Mouse (Mus musculus) fibroblast of lung, adult 2 months (primary cell): ENCODE measurements around the gene Kcp.

Source experiments
- DNase-seq: peaks from one replicate; pipeline ENCODE4 v3.0.0-alpha.2; 2011; ENCODE audit warnings: low read depth

Gene Kcp

DNA sequence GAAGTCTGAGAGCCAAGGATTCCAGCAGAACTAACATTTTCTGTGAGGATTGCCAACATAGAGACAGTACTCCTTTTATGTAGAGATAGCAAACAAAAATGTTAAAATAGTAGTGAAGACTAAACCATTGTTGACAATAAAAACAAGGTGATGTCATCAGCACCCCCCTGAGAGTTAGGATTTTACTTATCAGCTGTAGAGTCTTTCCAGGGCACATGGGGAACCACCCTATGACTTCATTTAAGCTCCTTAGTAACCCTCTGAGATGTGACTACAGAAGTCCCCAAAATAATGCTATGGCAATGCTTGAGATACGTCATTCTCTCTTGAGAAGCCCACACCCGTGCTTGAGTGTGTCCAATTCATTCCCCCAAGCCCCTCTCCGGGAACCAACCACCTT is 44.4 kb downstream of the Kcp start:
- DNase-seq: no peak

DNA sequence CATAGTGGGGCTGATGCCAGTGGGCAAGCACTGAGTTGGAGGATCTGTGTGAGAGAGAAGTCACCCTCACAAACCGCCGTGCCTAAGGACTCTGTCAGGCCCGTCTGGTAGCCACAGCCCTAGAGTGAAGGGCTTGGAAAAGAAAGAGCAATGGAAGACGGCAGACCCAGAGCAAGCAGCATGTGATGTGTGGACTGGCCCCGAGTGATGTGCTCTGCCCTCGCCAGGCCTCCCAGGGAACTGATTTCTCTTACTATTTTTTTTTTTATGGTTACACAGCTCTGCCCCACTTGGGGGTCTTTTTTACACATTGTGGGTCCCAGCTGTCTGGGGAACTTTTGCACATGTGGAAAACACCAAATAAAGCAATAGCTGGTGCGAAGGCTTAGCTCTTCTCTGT is 46.2 kb downstream of the Kcp start:
- no peak for DNase-seq

DNA sequence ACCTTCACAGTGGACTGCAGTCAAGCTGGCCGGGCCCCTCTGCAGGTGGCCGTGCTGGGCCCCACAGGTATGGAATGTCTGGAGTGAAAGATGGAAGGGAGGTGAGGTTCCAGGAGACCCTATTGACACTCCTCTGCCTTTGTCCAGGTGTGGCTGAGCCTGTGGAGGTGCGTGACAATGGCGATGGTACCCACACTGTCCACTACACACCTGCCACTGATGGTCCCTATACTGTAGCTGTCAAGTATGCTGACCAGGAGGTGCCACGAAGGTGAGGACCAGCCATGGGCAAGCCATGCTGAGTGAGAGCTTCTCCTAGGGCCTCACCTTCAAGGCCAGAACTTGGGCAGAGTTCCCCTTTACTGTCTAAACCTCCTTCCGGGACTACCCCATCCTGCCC is 57.1 kb downstream of the Kcp start:
- DNase-seq: no peak

DNA sequence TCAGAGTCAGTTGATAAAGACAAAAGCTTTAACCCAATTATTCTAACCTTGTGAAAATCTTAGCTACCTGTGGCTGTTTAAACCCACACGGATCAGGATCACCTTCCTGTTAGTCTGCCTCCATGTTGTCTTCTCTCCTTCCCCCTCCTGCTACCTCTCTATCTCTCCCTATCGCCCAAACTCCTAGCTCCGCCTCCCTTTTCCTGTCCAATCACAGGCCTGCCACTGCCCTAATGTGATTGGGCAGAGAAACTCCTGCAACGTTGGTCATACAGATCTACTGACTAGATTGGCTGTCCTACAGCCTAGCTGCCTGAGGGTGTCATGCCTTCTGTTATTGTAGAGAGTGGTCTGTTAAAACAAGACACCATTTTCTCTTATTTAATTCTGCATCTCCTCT is 57.9 kb downstream of the Kcp start:
- no peak for DNase-seq

GRCm38 (mm10) chr6:29445354-29445753 is 62.4 kb downstream of the Kcp start:
- DNase-seq: no peak

DNA sequence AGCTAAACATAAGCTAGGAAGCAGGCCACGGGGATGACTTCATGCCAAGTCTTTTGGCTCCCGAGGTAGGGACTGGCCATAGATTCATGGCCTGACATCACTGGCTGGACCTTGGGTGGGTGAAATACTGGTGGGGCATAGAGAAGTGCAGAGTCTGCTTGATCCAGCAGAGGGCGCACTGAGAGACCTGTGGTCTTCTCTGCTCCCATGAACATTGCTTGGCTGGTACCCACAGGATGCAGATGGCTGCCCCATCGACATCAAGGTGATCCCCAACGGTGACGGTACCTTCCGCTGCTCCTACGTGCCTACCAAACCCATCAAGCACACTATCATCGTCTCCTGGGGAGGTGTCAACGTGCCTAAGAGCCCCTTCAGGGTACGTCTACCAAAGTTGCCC is 63.0 kb downstream of the Kcp start:
- DNase-seq: no peak

GRCm38 (mm10) chr6:29439789-29440188 is 68.0 kb downstream of the Kcp start:
- no peak for DNase-seq

DNA sequence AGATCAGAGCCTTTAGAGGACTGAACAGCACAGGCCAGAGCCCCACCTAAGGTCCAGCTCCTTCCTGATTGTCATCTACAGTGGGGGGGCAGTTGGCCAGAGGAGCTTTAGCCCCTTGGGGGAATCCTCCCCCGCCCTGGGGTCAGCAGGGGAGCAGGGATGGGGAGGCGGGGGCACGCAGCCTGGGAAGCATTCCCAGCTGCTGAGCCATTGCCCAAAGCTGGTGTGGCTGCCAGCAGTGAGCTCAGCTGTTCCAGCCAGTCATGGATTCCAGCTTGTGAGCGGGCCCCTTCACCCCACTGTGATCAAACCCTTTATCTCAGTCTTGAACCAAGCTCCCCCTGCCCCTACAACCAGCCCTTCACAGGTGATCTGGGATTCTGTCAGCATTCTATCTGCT is 68.5 kb downstream of the Kcp start:
- DNase-seq: no peak

GRCm38 (mm10) chr6:29436461-29436934 is 71.3 kb downstream of the Kcp start:
- peak; percentile 90 for DNase-seq

GRCm38 (mm10) chr6:29435940-29436451 is 71.8 kb downstream of the Kcp start:
- DNase-seq: no peak

GRCm38 (mm10) chr6:29434911-29435691 is 72.7 kb downstream of the Kcp start:
- DNase-seq: no peak

- no peak for DNase-seq
Measured at GRCm38 (mm10) chr6:29433804-29434795, 73.7 kb downstream of the Kcp start.

DNA sequence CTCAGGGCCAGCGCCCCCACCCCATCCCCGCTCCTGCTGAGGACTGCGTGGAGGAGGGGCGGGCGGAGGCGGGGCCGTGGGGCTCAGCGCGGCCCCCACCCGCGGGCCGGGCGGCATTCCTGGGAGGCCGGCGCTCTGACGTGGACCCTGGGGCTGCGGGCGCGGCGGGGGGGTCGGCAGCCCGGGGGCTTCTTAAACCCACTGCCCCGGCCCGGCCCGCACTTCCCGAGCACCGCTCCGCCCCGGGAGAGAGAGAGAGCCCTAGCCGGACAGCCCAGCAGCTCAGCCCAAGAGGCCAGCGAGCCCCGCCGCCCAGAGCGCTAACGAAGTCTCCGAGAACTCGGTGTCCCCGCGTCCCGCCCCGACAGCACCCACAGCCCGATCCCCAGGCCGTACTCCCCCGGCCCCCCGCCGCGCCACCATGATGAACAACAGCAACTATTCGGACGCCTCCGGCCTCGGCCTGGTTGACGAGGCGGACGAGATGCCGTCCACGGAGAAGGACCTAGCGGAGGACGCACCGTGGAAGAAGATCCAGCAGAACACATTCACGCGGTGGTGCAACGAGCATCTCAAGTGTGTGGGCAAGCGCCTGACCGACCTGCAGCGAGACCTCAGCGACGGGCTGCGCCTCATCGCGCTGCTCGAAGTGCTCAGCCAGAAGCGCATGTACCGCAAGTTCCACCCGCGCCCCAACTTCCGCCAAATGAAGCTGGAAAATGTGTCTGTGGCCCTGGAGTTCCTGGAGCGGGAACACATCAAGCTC is 74.5 kb downstream of the Kcp start, which contains the start of gene Flnc:
Gene Flnc (plus strand): TSS at position 219 of the 766 bp plus-strand sequence.
- no peak for DNase-seq

DNA sequence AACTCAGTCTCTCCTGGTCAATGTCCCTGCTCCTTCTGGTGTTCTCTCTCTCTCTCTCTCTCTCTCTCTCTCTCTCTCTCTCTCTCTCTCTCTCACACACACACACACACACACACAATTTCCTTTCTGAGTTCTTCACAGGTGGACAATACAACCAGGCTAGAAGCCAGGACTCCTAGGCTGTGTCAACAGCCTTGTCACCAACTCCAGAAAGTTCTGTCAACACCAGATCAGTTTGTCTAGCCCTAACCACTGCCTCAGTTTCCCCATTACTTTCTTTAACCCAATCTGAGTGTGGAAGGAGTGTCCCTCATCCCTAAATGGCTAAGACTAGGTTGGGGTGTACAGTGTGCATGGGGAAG is 75.1 kb downstream of the Kcp start:
- DNase-seq: no peak

DNA sequence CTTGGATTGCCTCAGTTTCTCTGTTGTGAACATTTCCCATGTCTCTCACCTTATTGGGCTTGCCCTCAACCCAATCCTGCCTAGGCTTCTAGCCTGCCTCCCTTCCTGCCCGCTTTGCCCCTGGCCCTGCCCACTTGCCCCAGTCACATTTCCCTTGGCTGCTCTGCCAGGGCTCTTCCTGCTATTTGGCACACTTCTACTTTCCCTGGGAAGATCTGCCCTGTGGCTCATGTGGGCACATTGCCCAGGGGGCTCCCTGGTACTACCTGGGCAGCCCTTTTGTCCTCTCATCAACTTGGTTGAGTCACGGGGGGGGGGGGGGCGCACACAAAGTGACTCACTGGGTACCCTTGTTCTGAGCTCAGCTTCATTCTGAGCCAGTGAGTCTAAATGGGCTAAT is 75.6 kb downstream of the Kcp start:
- DNase-seq: no peak

DNA sequence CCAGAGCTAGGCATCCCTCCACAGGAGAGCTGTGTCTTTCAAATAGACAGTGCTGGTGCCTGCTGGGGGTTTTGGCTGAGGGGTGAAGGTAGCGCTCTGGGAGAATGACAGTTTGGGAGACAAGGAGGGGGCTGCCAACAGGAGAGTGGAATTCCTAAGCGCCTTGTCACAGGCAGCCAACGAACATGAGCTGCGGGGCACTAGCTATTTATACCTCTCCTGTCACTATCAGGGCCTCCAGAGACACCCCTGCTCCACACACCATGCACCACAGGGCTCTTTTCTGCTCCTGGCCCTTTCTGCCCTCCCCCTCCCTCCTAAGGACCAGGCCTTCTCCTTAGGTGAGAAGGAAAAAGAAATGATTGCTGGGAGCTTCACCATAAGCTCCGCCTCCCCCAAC is 76.3 kb downstream of the Kcp start:
- no peak for DNase-seq

DNA sequence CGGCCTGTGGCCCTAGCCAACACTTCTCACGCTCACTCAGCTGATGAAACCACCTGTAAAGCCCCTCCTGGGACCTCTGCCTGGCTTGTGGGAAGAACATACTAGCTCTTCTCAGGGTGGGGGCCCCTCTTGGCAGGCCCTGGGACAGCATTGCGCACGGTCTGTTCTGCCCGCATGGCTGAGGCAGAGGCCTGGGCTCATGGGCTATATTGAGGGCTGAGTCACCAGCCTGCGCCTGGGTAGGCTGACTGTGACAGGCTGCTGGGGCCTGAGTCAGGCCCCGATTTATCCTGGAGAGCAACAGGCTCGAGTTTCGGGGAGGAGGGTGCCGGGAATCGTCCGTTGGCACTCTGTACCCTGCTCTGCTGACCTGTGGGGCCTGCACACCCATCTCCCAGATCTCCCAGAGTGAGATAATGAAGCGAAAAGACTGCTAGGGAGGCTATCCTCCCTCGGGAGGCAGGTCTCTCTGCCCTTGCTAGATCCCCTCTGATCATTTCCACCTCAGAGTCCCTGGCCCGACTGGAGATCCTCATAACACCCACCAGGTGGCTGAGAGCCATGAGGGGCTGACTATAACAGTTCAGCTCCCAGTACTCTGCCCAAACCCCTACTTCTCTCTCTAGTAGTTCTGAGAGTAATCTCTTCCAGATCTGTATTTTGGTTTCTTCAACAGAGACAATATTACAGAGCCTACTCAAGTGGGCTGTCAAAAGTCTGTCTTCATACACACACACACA is 76.9 kb downstream of the Kcp start:
- peak; percentile 71 for DNase-seq

DNA sequence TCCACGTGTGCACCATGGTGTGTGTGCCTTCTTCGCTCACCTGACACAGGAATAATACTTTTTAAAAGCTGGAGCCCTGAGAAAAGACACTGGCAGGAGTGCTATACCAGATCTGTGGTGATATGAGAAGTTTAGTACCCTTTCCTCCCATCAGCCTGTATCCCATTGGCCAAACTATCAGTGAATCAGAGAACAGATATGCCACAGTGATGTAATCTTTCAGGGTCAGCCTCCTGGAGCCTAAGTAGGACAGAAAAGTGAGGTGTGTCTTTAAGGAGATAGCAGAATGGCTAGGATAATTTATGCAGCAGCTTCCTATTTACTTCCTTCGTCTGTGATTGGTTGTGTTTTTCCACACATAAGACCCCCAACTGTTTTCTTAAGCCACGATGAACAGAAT is 79.6 kb downstream of the Kcp start:
- no peak for DNase-seq

DNA sequence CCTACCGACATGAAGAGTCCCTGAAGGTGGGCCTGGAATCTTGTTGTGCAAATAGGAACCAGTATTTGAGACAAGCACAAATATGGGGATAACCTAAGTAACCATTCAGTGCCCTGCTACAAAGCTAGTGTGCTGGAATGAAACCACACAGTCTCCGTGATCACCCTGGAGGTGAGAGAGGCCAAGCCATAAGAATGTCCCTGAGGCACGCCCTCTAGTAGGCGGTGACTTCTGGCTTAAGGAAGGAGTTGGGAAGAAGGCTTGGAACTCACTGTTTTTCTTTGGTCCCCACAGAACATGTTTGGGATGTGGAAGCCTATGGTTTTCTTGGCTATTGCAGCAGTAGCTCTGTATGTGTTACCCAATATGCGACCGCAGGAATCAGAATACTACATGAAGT is 81.4 kb downstream of the Kcp start:
- DNase-seq: no peak

- DNase-seq: no peak
Measured at GRCm38 (mm10) chr6:29425118-29425517, 82.6 kb downstream of the Kcp start.
